Mouse (Mus musculus) c-Kit-positive CD71-positive TER-119-positive erythroid progenitor cells, embryonic 14.5 days (primary cell): ENCODE measurements around the gene 6030498E09Rik.

ENCODE experiments used
- DNase-seq: peaks from one replicate; pipeline ENCODE4 v3.0.0-alpha.2; 2013; ENCODE audit warnings: low spot score

6030498E09Rik gene

DNA sequence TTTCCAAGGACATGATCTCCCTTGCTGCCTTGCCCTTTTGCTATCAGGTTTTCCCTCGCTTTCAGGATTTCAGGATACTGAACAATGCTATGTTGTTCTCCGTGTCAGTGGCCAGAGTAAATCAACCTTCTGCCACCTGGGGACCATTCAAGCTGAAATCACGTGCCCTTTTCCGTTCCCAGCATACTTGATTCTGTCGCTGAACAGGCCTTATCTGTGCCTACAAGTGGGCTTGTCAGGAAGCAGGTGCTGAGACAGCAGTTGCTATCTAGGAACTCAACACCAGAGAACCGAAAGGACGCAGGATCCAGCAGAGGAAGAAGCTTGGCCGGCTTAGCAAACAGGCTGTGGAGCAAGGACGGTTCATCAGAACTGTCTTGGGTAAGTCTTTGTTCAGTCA, at the start of gene 6030498E09Rik:
Gene 6030498E09Rik (plus strand): TSS at position 194 of the 400 bp plus-strand sequence.
- DNase-seq, result no peak

DNA sequence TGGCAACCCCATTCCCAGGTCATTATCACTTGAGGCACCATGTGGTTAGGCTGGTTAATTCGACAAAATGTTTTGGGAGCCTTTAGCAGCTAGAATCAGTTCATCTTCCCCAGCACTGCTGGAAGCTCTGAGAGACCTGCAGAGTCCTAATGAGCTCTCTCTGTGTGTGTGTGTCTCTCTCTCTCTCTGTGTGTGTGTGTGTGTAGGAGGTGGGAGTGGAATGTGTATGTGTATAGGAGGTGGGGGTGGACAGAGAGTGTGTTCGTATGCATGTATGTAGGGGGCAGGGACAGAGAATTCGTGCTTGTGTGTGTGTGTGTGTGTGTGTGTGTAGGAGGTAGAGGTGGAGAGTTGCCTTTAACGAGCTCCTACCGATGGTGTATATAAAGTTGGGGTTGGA, 42.4 kb upstream of the 6030498E09Rik start:
- DNase-seq, result no peak

DNA sequence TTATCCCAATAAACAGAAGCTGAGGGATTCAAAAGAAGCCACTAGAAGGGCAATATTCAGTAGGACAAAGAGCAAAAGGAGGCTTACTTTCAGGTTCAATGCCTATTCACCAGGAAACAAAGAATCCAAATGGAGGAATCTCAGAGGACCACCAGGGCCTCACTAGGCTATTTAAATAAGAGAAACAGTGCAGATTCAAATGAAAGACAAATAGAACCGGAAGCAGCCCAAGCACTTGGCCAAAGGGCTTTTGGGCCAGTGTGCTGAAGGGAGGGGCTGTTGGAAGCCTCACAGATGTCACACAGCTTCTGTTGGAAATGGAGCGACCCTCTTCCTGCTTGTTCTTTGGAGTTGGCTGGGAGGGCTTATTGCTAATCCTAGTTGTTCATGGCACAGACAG, 41.8 kb upstream of the 6030498E09Rik start:
- no peak for DNase-seq

DNA sequence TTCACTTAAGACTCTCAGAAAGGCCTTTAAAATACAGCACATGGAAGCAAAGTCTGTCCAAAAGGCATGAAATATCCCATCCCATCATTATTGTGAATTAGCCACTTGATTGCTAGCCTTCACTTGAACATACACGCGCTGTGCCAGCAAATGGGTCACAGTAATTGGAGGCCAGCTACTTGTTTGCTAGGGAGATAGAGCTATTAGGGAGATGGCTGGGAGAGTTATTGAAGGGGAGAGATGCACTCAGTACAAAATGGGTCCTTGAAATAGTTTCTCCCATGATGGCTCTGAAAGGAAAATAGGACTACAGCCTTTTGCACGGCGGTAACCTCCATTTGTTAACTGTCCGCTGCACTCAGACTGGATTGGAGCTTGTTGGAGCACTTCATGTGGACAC, 38.8 kb upstream of the 6030498E09Rik start:
- DNase-seq, result no peak

DNA sequence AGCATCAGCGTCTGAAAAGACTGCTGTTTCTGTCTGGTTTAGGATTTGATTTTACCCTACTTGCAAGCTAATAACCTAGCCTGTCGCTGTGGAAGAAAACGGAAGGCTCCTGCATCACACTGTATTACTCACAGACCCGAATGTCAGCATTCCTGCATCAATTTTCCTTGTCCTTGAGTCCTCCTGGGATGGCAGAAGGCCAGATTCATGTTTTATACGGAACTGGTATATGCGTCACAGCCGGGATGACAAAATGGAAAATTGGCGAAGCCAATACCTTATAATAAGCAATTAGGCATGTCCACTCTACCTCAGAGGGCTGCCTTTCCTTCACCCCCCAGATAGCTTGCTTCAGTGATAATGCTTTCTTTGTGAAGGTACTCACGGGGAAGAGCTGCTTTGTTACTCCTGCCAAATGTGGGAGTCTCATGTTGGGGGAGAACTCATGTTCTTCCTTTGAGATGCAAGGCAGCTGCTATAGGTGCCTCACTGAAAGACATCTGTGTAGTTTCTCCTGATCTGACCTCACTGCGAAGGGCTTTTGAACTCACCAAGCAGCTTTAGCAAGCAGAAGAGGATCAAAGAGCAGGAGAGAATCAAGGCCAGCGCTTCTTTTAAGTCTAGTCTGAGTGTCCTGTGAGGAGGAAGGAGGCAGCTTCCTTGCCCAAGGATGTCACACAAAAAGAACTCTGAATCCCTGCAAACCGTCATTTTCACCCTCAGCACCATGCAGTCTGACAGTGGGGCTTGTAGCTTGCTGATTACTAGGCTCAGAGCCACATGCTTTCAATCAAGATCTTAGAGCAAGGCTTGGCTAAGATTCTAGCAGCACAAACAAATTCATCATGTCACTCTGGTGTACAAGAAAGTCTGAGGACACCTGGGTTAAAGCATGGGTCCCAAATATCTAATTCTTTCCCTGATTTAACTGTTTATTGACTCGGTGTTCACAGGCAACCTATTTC, 37.3 kb upstream of the 6030498E09Rik start:
- no peak for DNase-seq

DNA sequence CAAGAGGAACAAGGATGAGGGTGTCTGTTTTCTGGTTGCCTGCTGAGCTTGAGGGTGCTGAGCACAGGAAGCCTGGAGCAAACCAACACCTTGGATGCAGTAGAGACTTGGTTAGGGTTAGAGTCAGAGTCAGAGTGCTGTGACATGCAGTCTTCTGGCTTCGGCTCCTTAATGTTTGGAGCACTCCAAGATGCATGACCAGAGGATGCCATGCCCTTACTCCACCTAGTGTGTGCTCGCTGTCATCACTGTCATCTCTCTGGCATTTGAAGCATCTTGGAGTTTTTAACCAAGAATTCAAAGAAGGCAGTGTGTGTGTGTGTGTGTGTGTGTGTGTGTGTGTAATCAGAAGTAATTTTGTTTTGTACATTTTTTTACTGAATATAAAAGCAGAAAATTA, 1.0 kb upstream of the 6030498E09Rik start:
- no peak for DNase-seq

DNA sequence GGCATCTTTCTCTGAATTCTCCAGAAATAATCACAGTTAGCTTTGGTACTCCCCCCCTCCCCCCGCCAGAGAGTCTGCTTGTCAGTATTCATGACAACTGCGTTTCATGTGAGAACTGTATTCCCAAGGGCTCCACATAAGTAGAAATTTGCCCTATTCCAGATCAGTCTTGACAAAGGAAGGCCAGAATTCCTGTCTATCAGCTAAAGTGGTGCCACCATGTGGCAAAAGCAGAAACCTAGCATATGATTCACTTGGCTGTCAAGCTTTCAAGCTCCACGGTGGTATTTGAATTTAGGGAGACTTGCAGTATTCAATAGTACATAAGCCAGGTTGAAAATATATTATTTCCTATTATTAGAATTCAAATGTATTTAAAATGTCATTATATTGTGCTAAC, 585 bp upstream of the 6030498E09Rik start:
- no peak for DNase-seq

DNA sequence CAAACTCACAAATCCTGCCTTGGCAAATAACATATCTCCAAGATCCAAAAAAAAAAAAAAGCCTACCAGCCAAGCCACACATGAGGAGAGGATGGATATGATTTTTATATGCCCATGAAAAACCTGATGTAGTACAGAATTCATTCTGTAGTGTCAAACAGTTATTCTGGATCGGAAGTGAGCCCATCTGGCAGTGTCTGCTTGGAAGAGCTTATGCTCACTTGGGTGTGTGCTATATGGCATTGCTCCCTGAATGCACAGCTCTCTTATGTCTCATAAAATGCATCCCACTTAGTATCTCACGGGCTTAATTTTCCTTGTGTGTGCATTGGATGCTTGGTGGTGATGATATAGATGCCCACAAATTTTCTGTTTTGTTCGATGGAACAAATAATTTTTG, 21.9 kb downstream of the 6030498E09Rik start:
- no peak for DNase-seq

DNA sequence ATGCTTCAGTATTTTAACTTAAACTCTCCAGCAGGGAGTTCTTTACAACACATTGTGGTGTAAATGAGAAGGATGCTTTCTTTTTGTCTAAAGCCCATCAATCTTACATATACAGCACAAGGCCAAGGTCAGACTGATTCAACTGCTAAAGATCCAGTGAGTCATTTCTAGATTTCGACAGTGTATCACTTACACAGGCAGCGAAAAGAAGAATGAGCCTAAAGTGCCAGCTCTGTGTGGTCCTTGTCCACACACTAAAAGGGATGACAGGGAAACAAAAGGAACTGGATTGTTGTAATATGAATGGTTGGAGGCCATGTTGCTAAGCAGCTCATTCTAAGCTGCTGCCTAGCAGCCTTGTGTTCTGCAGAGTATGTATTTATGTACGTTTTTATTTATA, 41.5 kb downstream of the 6030498E09Rik start:
- no peak for DNase-seq

DNA sequence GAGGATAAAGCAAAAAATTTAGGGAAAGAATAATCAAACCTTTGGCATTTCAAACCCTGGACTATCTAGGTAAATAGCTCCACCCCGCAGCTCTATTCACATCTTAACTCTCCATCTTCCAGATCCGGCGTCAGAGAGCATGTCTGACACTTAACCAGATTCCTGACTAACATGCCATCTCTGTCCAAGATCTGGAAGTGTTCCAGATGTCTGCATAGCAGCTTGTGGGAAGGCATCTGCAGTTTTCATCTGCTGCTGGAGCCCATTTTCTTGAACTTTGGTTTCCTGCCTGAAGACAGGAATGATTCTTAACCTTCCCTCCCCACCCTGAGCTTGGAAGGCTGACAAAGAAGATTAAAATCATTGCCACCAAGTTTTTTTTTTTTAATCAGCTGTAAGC, 44.4 kb downstream of the 6030498E09Rik start:
- DNase-seq, result no peak

DNA sequence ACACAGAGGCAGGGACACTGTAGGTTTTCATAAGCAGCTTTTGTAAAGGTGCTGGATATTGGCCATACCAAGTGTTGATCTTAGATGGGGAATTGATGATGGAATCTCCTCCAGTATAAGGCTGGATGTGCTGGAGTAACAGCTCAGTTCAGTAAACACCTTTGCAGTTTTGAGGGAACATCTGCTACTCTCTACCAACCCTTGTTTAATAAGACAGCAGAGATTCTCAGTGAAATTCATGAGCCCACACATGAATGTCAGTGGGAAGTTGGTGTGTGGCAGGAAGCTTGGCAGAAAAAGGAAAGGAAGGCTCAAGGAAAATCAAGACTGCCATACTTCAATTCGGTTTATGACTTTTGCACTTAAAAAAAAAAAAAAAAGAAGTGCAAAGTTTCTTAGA, 186.1 kb downstream of the 6030498E09Rik start:
- no peak for DNase-seq

DNA sequence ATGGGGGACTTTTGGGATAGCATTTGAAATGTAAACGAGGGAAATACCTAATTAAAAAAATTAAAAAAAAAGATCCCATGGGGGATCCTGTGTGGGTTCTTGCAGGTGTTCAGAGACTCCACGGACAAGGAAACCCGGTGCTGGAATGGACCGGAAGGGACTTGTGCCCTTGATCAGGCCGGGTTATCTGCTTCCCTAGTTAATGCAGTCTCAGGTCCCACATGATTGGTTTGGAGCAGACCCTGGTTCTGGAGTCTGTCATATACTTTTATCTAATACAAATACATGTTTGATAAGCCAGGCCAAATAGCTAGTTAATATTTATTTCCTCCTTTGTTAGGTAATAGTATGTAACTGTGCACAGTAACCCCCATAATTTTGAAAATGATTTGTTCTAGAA, 223.8 kb downstream of the 6030498E09Rik start:
- DNase-seq, result no peak
